In the genomic region with DNA sequence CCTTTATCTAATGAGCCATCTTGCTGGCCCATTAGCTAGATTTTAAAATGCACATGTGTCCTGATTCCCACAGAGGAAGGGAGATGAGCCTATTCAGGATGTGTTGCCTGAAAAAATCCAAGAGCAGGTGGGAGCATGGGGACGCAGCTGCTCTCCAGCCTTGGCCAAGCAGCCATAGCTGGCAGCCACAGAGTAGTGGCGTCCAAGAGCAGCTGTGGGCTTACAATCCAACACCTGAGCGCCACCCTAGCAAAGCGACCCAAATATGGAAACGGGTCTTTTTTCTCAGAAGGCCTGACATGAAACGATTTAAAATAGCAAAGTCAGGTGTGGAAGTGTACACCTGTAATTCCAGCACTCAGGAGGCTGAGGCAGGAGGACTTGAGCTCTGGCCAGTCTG, we compare ENCODE assay signal across 26 mouse cellular contexts. TPM values are rescaled to one million over a fixed set of nuclear protein-coding genes. Genes with fewer than 3 reads are reported as not detected.
DNase-seq lines count a peak whose midpoint lies in the region; ATAC-seq and TF ChIP-seq lines count a peak whose summit lies in the region.
"Had no signal": no experiment of that assay in that cellular context is flagged by ENCODE, and none has a peak within 500 bp of the region (broad histone marks: within the 10 kb centered on the region; RNA-seq: fewer than 3 reads in every experiment).

No protein-coding gene starts in this region.

- no peak overlapping the region for H3K27ac ChIP-seq in hindbrain, postnatal 0 days
- no peak overlapping the region for H3K27ac ChIP-seq in hindbrain, embryonic 16.5 days (ENCODE audit: low read depth, low read length)
- no peak overlapping the region for H3K27ac ChIP-seq in limb, embryonic 14.5 days (replicated peaks; ENCODE audit: low read depth, low read length)
- no peak overlapping the region for H3K27ac ChIP-seq in limb, embryonic 10.5 days
- H3K27ac ChIP-seq: embryonic facial prominence, embryonic 13.5 days; embryonic facial prominence, embryonic 15.5 days; forebrain, embryonic 10.5 days; forebrain, embryonic 12.5 days had no signal

- no peak for TF ChIP-seq CTCF in hindbrain, postnatal 0 days (IDR thresholded peaks at IDR 0.05; ENCODE audit: low read depth)

- no peaks in the 10 kb centered on the region for H3K79me2 ChIP-seq in myocyte (ENCODE audit: control insufficient read depth, insufficient read depth)

- TF ChIP-seq POLR2A in limb, embryonic 14.5 days (IDR thresholded peaks at IDR 0.05; ENCODE audit: borderline replicate concordance, extremely low read depth, insufficient read depth, insufficient read length), result no peak
- no peak for TF ChIP-seq POLR2A in myocyte (IDR thresholded peaks at IDR 0.05; ENCODE audit: insufficient read length, low read depth)

- ATAC-seq in hindbrain, postnatal 0 days, result no peak
- ATAC-seq in hindbrain, embryonic 16.5 days, result no peak
- ATAC-seq in limb, embryonic 14.5 days (ENCODE audit: low FRiP score, low read depth), result no peak
- ATAC-seq: activated CD4-positive, CD25-positive, alpha-beta regulatory T cell, adult 4 months; forebrain, embryonic 14.5 days; forebrain, embryonic 16.5 days; Patski had no signal

- no peak overlapping the region for H3K4me3 ChIP-seq in hindbrain, postnatal 0 days (ENCODE audit: low read length)
- no peak overlapping the region for H3K4me3 ChIP-seq in hindbrain, embryonic 16.5 days (ENCODE audit: low read length)
- H3K4me3 ChIP-seq in limb, embryonic 14.5 days (replicated peaks; ENCODE audit: low read length), result no peak overlapping the region
- H3K4me3 ChIP-seq in limb, embryonic 10.5 days, result no peak overlapping the region
- H3K4me3 ChIP-seq in myocyte, result no peak overlapping the region
- H3K4me3 ChIP-seq: embryonic facial prominence, embryonic 13.5 days; embryonic facial prominence, embryonic 15.5 days; erythroblast, embryonic 14.5 days; forebrain, embryonic 10.5 days; forebrain, embryonic 12.5 days had no signal

- H3K27me3 ChIP-seq in hindbrain, postnatal 0 days (ENCODE audit: insufficient read depth, low read length), result no peaks in the 10 kb centered on the region; the same call in 1 of the 2 replicates
- H3K27me3 ChIP-seq in hindbrain, embryonic 16.5 days (replicated peaks; ENCODE audit: control insufficient read depth, insufficient read depth, low read length), result peaks cover 6% of the 10 kb centered on the region
- peaks cover 1% of the 10 kb centered on the region; the same call in 1 of the 2 replicates for H3K27me3 ChIP-seq in limb, embryonic 14.5 days (ENCODE audit: control insufficient read depth, insufficient read depth, low read length)
- H3K27me3 ChIP-seq in limb, embryonic 10.5 days (ENCODE audit: low read depth, poor library complexity, severe bottlenecking), result peaks cover 33% of the 10 kb centered on the region
- no peaks in the 10 kb centered on the region for H3K27me3 ChIP-seq in myocyte (ENCODE audit: control insufficient read depth, insufficient read depth, insufficient read length)
- H3K27me3 ChIP-seq: Patski had no signal

- 64% methylated on average over 6 of the region's 6 CpGs for WGBS in hindbrain, postnatal 0 days
- 67% methylated on average over 6 of the region's 6 CpGs for WGBS in hindbrain, embryonic 16.5 days
- 80% methylated on average over 6 of the region's 6 CpGs for WGBS in limb, embryonic 14.5 days
- 90% methylated on average over 6 of the region's 6 CpGs for WGBS in limb, embryonic 10.5 days

- H3ac ChIP-seq in myocyte (ENCODE audit: control insufficient read depth, insufficient read length), result no peak overlapping the region

- no peaks in the 10 kb centered on the region for H3K36me3 ChIP-seq in hindbrain, postnatal 0 days (ENCODE audit: insufficient read depth, low read length)
- H3K36me3 ChIP-seq in hindbrain, embryonic 16.5 days (ENCODE audit: control insufficient read depth, insufficient read depth, low read length), result no peaks in the 10 kb centered on the region
- no peaks in the 10 kb centered on the region for H3K36me3 ChIP-seq in limb, embryonic 14.5 days (ENCODE audit: control insufficient read depth, insufficient read depth, low read length)
- no peaks in the 10 kb centered on the region for H3K36me3 ChIP-seq in limb, embryonic 10.5 days
- no peaks in the 10 kb centered on the region for H3K36me3 ChIP-seq in myocyte (ENCODE audit: control insufficient read depth, insufficient read depth)
- H3K36me3 ChIP-seq: embryonic facial prominence, embryonic 13.5 days; embryonic facial prominence, embryonic 15.5 days; forebrain, embryonic 10.5 days; forebrain, embryonic 12.5 days had no signal

- H3K9me3 ChIP-seq in hindbrain, postnatal 0 days (ENCODE audit: low read length), result no peaks in the 10 kb centered on the region
- H3K9me3 ChIP-seq in hindbrain, embryonic 16.5 days (ENCODE audit: control insufficient read depth, low read length), result peaks cover 7% of the 10 kb centered on the region; the same call in 1 of the 2 replicates
- H3K9me3 ChIP-seq in limb, embryonic 14.5 days (ENCODE audit: control insufficient read depth, low read length), result peaks cover 8% of the 10 kb centered on the region
- no peaks in the 10 kb centered on the region for H3K9me3 ChIP-seq in limb, embryonic 10.5 days (replicated peaks)
- H3K9me3 ChIP-seq: embryonic facial prominence, embryonic 13.5 days; embryonic facial prominence, embryonic 15.5 days had no signal

- no peak overlapping the region for H3K9ac ChIP-seq in hindbrain, postnatal 0 days (replicated peaks; ENCODE audit: low read length)
- H3K9ac ChIP-seq in hindbrain, embryonic 16.5 days (ENCODE audit: low read depth, low read length), result no peak overlapping the region
- no peak overlapping the region for H3K9ac ChIP-seq in limb, embryonic 14.5 days (ENCODE audit: low read depth, low read length, severe bottlenecking)
- H3K9ac ChIP-seq: embryonic facial prominence, embryonic 13.5 days; embryonic facial prominence, embryonic 15.5 days; forebrain, embryonic 12.5 days had no signal

- no peak overlapping the region for H3K4me2 ChIP-seq in hindbrain, postnatal 0 days (ENCODE audit: low read depth, low read length)
- H3K4me2 ChIP-seq in hindbrain, embryonic 16.5 days (ENCODE audit: low read length), result no peak overlapping the region
- no peak overlapping the region for H3K4me2 ChIP-seq in limb, embryonic 14.5 days (replicated peaks; ENCODE audit: low read depth, low read length, severe bottlenecking)
- H3K4me2 ChIP-seq in myocyte (ENCODE audit: low read depth), result no peak overlapping the region
- H3K4me2 ChIP-seq: embryonic facial prominence, embryonic 13.5 days; embryonic facial prominence, embryonic 15.5 days; forebrain, embryonic 12.5 days had no signal

- peak; percentile 24 to 26 for DNase-seq in cerebellum, postnatal 14 days
- no peak for DNase-seq in cerebellum, postnatal 25 days
- peak; percentile 26 for DNase-seq in hindbrain, postnatal 0 days (ENCODE audit: low spot score)
- peak; percentile 12 for DNase-seq in limb, embryonic 14.5 days (ENCODE audit: low spot score)
- no peak for DNase-seq in limb, embryonic 10.5 days (ENCODE audit: low spot score)
- no peak for DNase-seq in lung, postnatal 10 days
- DNase-seq: adrenal gland, adult 8-10 months; adrenal gland, postnatal 14 days; adrenal gland, postnatal 36 days; cerebellum, adult 11 months; cerebellum, adult 2 months; cerebellum, adult 9-10 months; cerebellum, postnatal 36 days; embryo, embryonic 11 days had no signal

- H3K4me1 ChIP-seq in hindbrain, postnatal 0 days (ENCODE audit: insufficient read depth, low read length), result no peaks in the 10 kb centered on the region
- H3K4me1 ChIP-seq in hindbrain, embryonic 16.5 days (ENCODE audit: control insufficient read depth, insufficient read depth, low read depth, low read length), result no peaks in the 10 kb centered on the region
- H3K4me1 ChIP-seq in limb, embryonic 14.5 days (ENCODE audit: control insufficient read depth, insufficient read depth, low read length), result no peaks in the 10 kb centered on the region
- H3K4me1 ChIP-seq in limb, embryonic 10.5 days, result no peaks in the 10 kb centered on the region

TF ChIP-seq in myocyte, 11 proteins besides CTCF, POLR2A, EP300 and RAD21:
- peak; percentile 66 for TF ChIP-seq TCF12 (IDR thresholded peaks at IDR 0.05; ENCODE audit: insufficient read depth, poor library complexity, severe bottlenecking)
- peak; percentile 59 to 98 (median 93) for TF ChIP-seq MYOD1 (IDR thresholded peaks at IDR 0.05; ENCODE audit: control insufficient read depth in 1 of 3, insufficient read length in 2 of 3, low read depth in 2 of 3)
- no peak for TF ChIP-seq USF1 (IDR thresholded peaks at IDR 0.05; ENCODE audit: low read depth)
- no peak for TF ChIP-seq MAX (IDR thresholded peaks at IDR 0.05; ENCODE audit: low read depth)
- peak; percentile 83 for TF ChIP-seq TCF3 (IDR thresholded peaks at IDR 0.05; ENCODE audit: insufficient read length, low read depth)
- peak; percentile 91 to 98 (median 96) for TF ChIP-seq MYOG (IDR thresholded peaks at IDR 0.05; ENCODE audit: control insufficient read depth in 1 of 3, insufficient read depth in 1 of 3, insufficient read length in 2 of 3, low read depth in 2 of 3)
- TF ChIP-seq SRF (IDR thresholded peaks at IDR 0.05; ENCODE audit: control insufficient read depth, insufficient read length, low read depth), result peak; percentile 61
- TF ChIP-seq CEBPB (IDR thresholded peaks at IDR 0.05; ENCODE audit: insufficient read depth, poor library complexity, severe bottlenecking), result no peak
TF ChIP-seq in myocyte: peak in this region for 5.

RNA-seq across cellular contexts. Expression of a gene that starts 7.4 kb away (rescaled TPM):
- 49.0 and 54.4 TPM in 2 replicates for total RNA-seq in hindbrain, postnatal 0 days (2014; rRNA removed)
- polyA plus RNA-seq in hindbrain, postnatal 0 days (2015; fragmentation: Nextera tagmentation; extraction: Ambion mirVana), result 41.9 and 47.5 TPM in 2 replicates
- 26.2 and 33.4 TPM in 2 replicates for polyA plus RNA-seq in hindbrain, embryonic 16.5 days (2015; fragmentation: Nextera tagmentation; extraction: Ambion mirVana)
- 27.8 and 34.0 TPM in 2 replicates for polyA plus RNA-seq in limb, embryonic 14.5 days (2012; rRNA removed)
- polyA plus RNA-seq in limb, embryonic 14.5 days (2014; fragmentation: Nextera tagmentation; extraction: Ambion mirVana), result 73.4 and 83.4 TPM in 2 replicates
- polyA plus RNA-seq in limb, embryonic 10.5 days (2016; fragmentation: Nextera tagmentation; extraction: Ambion mirVana), result 26.8 and 28.8 TPM in 2 replicates
- 43.7 TPM for polyA plus RNA-seq in myocyte (2012; fragmentation: generic; extraction: Trizol)
- total RNA-seq: MEL had no signal
- polyA plus RNA-seq: activated CD4-positive, CD25-positive, alpha-beta regulatory T cell, adult 4 months had no signal

Comparison
In these comparisons a context has a peak if more than half of its experiments do, and no peak if none do; other contexts are left out.
1. DNase-seq: peak in cerebellum, postnatal 14 days (2 of 2), hindbrain, postnatal 0 days (single experiment) and limb, embryonic 14.5 days (single experiment); none in cerebellum, postnatal 25 days (0 of 2), limb, embryonic 10.5 days (single experiment) and lung, postnatal 10 days (single experiment).